Mouse (Mus musculus): ENCODE measurements at regions not wholly inside any gene's neighbourhood (a gene's known extent, or its start where the extent isn't known, plus 50 kb on each side); places are given as distances from the start of the nearest gene placed in this dataset.

GRCm38 (mm10) chr14:64586386-64586859 lies 482.3 kb downstream of the Prss52 start:
- TF ChIP-seq CTCF (IDR thresholded peaks at IDR 0.05; ENCODE audit: low read depth, low read length), result no peak
- no peak for TF ChIP-seq GATA2 (IDR thresholded peaks at IDR 0.05; ENCODE audit: borderline replicate concordance, low read depth, low read length)
- no peak for TF ChIP-seq GATA1 (IDR thresholded peaks at IDR 0.05; ENCODE audit: borderline replicate concordance, low read length)
